ENCODE assay signal across 22 mouse cellular contexts in the genomic region with DNA sequence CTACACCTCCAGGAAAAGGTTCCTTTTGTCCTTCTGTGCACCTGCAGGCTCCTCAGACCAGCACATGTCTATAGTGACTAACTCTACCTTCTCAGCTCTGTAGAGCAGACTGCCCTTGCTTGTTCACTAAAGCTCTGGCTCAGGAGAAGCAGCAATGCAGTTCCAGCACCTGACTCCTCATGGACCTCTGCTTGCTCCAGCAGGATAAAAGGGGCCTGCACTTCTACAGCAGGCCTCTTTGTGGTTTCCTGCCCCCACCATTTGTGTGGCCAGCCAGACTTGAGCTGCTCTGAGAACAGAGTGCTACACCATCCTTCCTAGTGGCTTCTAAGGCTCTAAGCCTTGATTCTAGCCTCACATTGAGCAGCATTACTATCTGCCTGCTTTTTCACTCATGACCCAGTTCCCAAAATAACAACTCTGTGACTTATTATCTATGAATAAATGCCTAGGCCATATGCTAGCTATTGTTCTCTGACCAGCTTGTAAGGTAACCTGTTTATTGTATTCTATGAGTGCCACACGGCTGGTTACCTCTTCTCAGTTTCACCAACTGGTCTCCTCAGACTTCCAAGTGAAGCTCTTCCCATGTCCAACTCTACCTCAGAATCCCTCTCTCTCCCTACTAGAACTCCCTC. TPM values are rescaled to one million over a fixed set of nuclear protein-coding genes. Genes with fewer than 3 reads are reported as not detected.
DNase-seq lines count a peak whose midpoint lies in the region; ATAC-seq and TF ChIP-seq lines count a peak whose summit lies in the region.
"Had no signal": no experiment of that assay in that cellular context is flagged by ENCODE, and none has a peak within 500 bp of the region (broad histone marks: within the 10 kb centered on the region; RNA-seq: fewer than 3 reads in every experiment).

No protein-coding gene starts in this region.

- no peak; the same call in 1 of the 2 replicates for ATAC-seq in heart, postnatal 0 days (ENCODE audit: insufficient read depth, low read depth)
- ATAC-seq in megakaryocyte progenitor cell, adult 5-6 weeks (replicated peaks; ENCODE audit: poor library complexity), result peak; percentile 69
- no peak for ATAC-seq in liver, embryonic 11.5 days (replicated peaks; ENCODE audit: low FRiP score)
- ATAC-seq in midbrain, embryonic 13.5 days, result no peak
- ATAC-seq: forebrain, embryonic 13.5 days; hindbrain, postnatal 0 days; midbrain, embryonic 15.5 days; Patski had no signal

- no peak for TF ChIP-seq EP300 in heart, postnatal 0 days (IDR thresholded peaks at IDR 0.05; ENCODE audit: low read depth)

- no peaks in the 10 kb centered on the region for H3K27me3 ChIP-seq in heart, postnatal 0 days (ENCODE audit: control insufficient read depth, insufficient read depth, low read length)
- H3K27me3 ChIP-seq in liver, embryonic 11.5 days (replicated peaks; ENCODE audit: control insufficient read depth, insufficient read depth, low read length), result no peaks in the 10 kb centered on the region
- no peaks in the 10 kb centered on the region for H3K27me3 ChIP-seq in midbrain, embryonic 13.5 days
- H3K27me3 ChIP-seq: forebrain, embryonic 13.5 days; limb, embryonic 12.5 days; liver, embryonic 13.5 days; midbrain, embryonic 15.5 days; Patski had no signal

- no peak for TF ChIP-seq CTCF in heart, postnatal 0 days (IDR thresholded peaks at IDR 0.05; ENCODE audit: low read depth)
- no peak for TF ChIP-seq CTCF in bone marrow, adult 2 months (IDR thresholded peaks at IDR 0.05; ENCODE audit: control insufficient read depth, insufficient read depth, low read length)

- peak; percentile 63 for DNase-seq in cerebellum, adult 9-10 months
- no peak for DNase-seq in cerebellum, adult 11-12 months
- DNase-seq in heart, postnatal 0 days (ENCODE audit: low spot score), result no peak
- DNase-seq in heart, postnatal 14 days, result no peak
- DNase-seq in liver, embryonic 11.5 days (ENCODE audit: low spot score), result no peak
- DNase-seq: adrenal gland, adult 8-10 months; heart, postnatal 4 days; kidney, adult 11 months; liver, embryonic 13.5 days; lung, embryonic 14.5 days; right cerebral cortex, postnatal 14 days; thymus, postnatal 36 days had no signal

- peak overlapping the region; percentile 27 for H3K27ac ChIP-seq in heart, postnatal 0 days (ENCODE audit: low read depth)
- 0 out of 2 replicates have a peak overlapping the region, but pooled peaks have one; percentile 18 for H3K27ac ChIP-seq in bone marrow, adult 2 months (ENCODE audit: control insufficient read depth, insufficient read depth, low read depth, low read length, poor library complexity)
- H3K27ac ChIP-seq in liver, embryonic 11.5 days (ENCODE audit: low read depth, low read length), result no peak overlapping the region
- H3K27ac ChIP-seq in midbrain, embryonic 13.5 days, result no peak overlapping the region
- H3K27ac ChIP-seq: forebrain, embryonic 13.5 days; hindbrain, postnatal 0 days; limb, embryonic 12.5 days; liver, embryonic 13.5 days; macrophage; midbrain, embryonic 15.5 days had no signal

- no peaks in the 10 kb centered on the region for H3K9me3 ChIP-seq in heart, postnatal 0 days (replicated peaks; ENCODE audit: control insufficient read depth, low read length)
- no peaks in the 10 kb centered on the region for H3K9me3 ChIP-seq in liver, embryonic 11.5 days (ENCODE audit: control insufficient read depth, low read length)
- no peaks in the 10 kb centered on the region for H3K9me3 ChIP-seq in midbrain, embryonic 13.5 days
- H3K9me3 ChIP-seq: forebrain, embryonic 13.5 days; limb, embryonic 12.5 days; liver, embryonic 13.5 days; midbrain, embryonic 15.5 days had no signal

- peaks cover 8% of the 10 kb centered on the region; the same call in 1 of the 2 replicates for H3K4me1 ChIP-seq in heart, postnatal 0 days (ENCODE audit: control insufficient read depth, insufficient read depth)
- no peaks in the 10 kb centered on the region; the same call in 1 of the 2 replicates for H3K4me1 ChIP-seq in bone marrow, adult 2 months (ENCODE audit: control insufficient read depth, insufficient read depth, low read length)
- H3K4me1 ChIP-seq in liver, embryonic 11.5 days (replicated peaks; ENCODE audit: control insufficient read depth, insufficient read depth, low read length), result 0 out of 2 replicates have a peak, but pooled peaks cover 2% of the 10 kb centered on the region
- no peaks in the 10 kb centered on the region for H3K4me1 ChIP-seq in midbrain, embryonic 13.5 days (replicated peaks)
- H3K4me1 ChIP-seq: forebrain, embryonic 13.5 days; limb, embryonic 12.5 days; liver, embryonic 13.5 days; midbrain, embryonic 15.5 days had no signal

- no peak for TF ChIP-seq POLR2A in bone marrow, adult 2 months (IDR thresholded peaks at IDR 0.05; ENCODE audit: borderline replicate concordance, control insufficient read depth, low read depth, low read length)

- H3K4me2 ChIP-seq in heart, postnatal 0 days (ENCODE audit: low read depth, low read length), result no peak overlapping the region
- no peak overlapping the region for H3K4me2 ChIP-seq in liver, embryonic 11.5 days
- no peak overlapping the region for H3K4me2 ChIP-seq in midbrain, embryonic 13.5 days (replicated peaks)
- H3K4me2 ChIP-seq: forebrain, embryonic 13.5 days; limb, embryonic 12.5 days; liver, embryonic 13.5 days; lung, embryonic 14.5 days; midbrain, embryonic 15.5 days had no signal

- intact Hi-C loops in heart, postnatal 14 days (cut with DNase I), result no loop called here

- H3K36me3 ChIP-seq in heart, postnatal 0 days (replicated peaks; ENCODE audit: control insufficient read depth, insufficient read depth, low read length), result no peaks in the 10 kb centered on the region
- no peaks in the 10 kb centered on the region for H3K36me3 ChIP-seq in liver, embryonic 11.5 days (ENCODE audit: control insufficient read depth, insufficient read depth, low read length)
- H3K36me3 ChIP-seq in midbrain, embryonic 13.5 days, result no peaks in the 10 kb centered on the region
- H3K36me3 ChIP-seq: limb, embryonic 12.5 days; liver, embryonic 13.5 days; midbrain, embryonic 15.5 days had no signal

- no peak overlapping the region for H3K4me3 ChIP-seq in heart, postnatal 0 days (ENCODE audit: low read depth, low read length)
- no peak overlapping the region for H3K4me3 ChIP-seq in bone marrow, adult 2 months (replicated peaks; ENCODE audit: control insufficient read depth, low read depth, low read length)
- H3K4me3 ChIP-seq in liver, embryonic 11.5 days (ENCODE audit: low read depth, low read length), result no peak overlapping the region
- H3K4me3 ChIP-seq in midbrain, embryonic 13.5 days (replicated peaks), result no peak overlapping the region
- H3K4me3 ChIP-seq: forebrain, embryonic 13.5 days; limb, embryonic 12.5 days; liver, embryonic 13.5 days; midbrain, embryonic 15.5 days; myocyte had no signal

- no peak overlapping the region; the same call in 1 of the 2 replicates for H3K9ac ChIP-seq in heart, postnatal 0 days (replicated peaks; ENCODE audit: low read depth, low read length)
- H3K9ac ChIP-seq in liver, embryonic 11.5 days (ENCODE audit: low read depth, low read length), result no peak overlapping the region
- H3K9ac ChIP-seq in midbrain, embryonic 13.5 days (replicated peaks), result no peak overlapping the region
- H3K9ac ChIP-seq: forebrain, embryonic 13.5 days; limb, embryonic 12.5 days; liver, embryonic 13.5 days; lung, embryonic 14.5 days; midbrain, embryonic 15.5 days had no signal

- 44% methylated on average over 1 of the region's 1 CpGs for WGBS in heart, postnatal 0 days
- 67% methylated on average over 1 of the region's 1 CpGs for WGBS in bone marrow, adult 2 months
- 67% methylated on average over 1 of the region's 1 CpGs for WGBS in liver, embryonic 11.5 days
- WGBS in midbrain, embryonic 13.5 days, result 86% methylated on average over 1 of the region's 1 CpGs

RNA-seq across cellular contexts. Expression of a gene that starts 11.4 kb away (rescaled TPM):
- 23.7 and 31.9 TPM in 2 replicates for total RNA-seq in heart, postnatal 0 days (2014; rRNA removed; ENCODE audit: low replicate concordance)
- 13.2 and 15.0 TPM in 2 replicates for polyA plus RNA-seq in heart, postnatal 0 days (2015; fragmentation: Nextera tagmentation; extraction: Ambion mirVana)
- total RNA-seq in heart, postnatal 14 days (2021), result 10 to 100 TPM; 24.8 to 25.7 TPM
- polyA plus RNA-seq in bone marrow, adult 2 months (2011; ENCODE audit: insufficient read depth, insufficient read length, low replicate concordance, missing spikeins), result 7.1 and 20.7 TPM in 2 replicates
- 43.3 and 44.0 TPM in 2 replicates for total RNA-seq in megakaryocyte progenitor cell, adult 5-6 weeks (2015)
- total RNA-seq in megakaryocyte progenitor cell, adult 5-6 weeks (2017), result 35.0 and 36.6 TPM in 2 replicates
- 20.5 and 20.6 TPM in 2 replicates for polyA plus RNA-seq in liver, embryonic 11.5 days (2014; fragmentation: Nextera tagmentation; extraction: Ambion mirVana)
- 3.9 and 4.5 TPM in 2 replicates for polyA plus RNA-seq in midbrain, embryonic 13.5 days (2015; fragmentation: Nextera tagmentation; extraction: Ambion mirVana)

Comparison
In these comparisons a context has a peak if more than half of its experiments do, and no peak if none do; other contexts are left out.
1. H3K27ac ChIP-seq: peak in heart, postnatal 0 days (single experiment) and bone marrow, adult 2 months (single experiment); none in liver, embryonic 11.5 days (single experiment) and midbrain, embryonic 13.5 days (single experiment).